Mouse (Mus musculus): Measurements from ENCODE around the gene Itih5. TPM values are rescaled to one million over a fixed set of nuclear protein-coding genes. Genes with fewer than 3 reads are reported as not detected.

The Itih5 gene
- 14.8 and 15.6 TPM in 2 replicates for polyA plus RNA-seq (2014; fragmentation: Nextera tagmentation; extraction: Ambion mirVana)

DNA sequence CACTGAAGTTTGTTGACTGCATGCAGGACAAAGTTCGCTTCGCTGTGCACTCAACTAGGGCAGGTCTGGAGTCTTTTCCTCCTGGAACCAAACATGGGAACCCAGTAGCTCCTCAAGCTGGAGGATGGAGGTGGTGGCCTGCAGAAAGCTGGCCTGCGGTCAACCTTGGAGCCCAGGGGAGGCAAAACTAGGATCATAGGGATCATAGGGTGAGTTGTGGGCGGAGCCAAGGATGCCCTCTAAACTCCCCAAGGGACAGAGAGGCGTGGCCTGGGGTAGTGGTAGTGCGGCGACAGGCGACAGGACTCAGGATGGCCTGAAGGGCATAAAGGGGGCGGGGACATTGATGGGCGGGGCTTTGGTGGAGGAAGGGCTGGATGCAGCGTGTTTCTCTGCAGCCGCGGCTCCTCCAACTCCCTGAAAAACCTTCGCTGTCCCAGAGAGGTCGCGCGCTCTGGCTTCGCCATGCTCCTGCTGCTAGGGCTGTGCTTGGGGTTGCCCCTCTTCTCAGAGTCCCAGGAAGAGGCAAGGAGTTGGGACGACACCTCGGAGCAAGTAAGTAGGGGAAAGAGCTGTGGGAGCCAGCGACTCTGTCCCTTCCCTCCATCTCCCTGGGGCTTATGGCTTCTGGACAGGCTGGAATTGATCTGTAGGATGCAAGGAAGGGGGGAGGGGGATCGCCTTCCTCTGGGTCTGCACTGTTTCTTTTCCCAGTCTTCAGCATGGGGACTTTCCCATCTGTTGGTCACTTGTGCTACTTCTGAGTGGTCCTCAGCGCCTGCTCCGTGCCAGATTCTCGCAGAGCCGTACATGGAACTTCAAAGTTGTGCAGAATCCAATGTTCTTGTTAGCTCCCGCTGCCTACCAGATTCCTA lies at the start of gene Itih5:
Itih5 (plus strand) TSS at position 371 of the 875 bp plus-strand sequence.
- H3K4me3 ChIP-seq (ENCODE audit: low read depth, low read length) = peak within 1 kb of the TSS; percentile 51
- H3K27ac ChIP-seq (ENCODE audit: low read length) = no peak within 1 kb of the TSS
- H3K9me3 ChIP-seq (ENCODE audit: control insufficient read depth, low read depth, low read length) = no peaks in the 10 kb centered on the region
- peak; percentile 90 for ATAC-seq (ENCODE audit: insufficient number of reproducible peaks, insufficient read depth, low FRiP score, low read depth)
- H3K4me2 ChIP-seq (replicated peaks; ENCODE audit: low read depth, low read length) = peak within 1 kb of the TSS; percentile 84
- H3K9ac ChIP-seq (replicated peaks; ENCODE audit: low read depth, low read length) = peak within 1 kb of the TSS; percentile 49; the same call in 1 of the 2 replicates
- H3K4me1 ChIP-seq (ENCODE audit: control insufficient read depth, insufficient read depth, low read length) = peaks cover 4% of the 10 kb centered on the region; the same call in 1 of the 2 replicates
- WGBS = 9% methylated on average over 26 of the region's 27 CpGs
- H3K27me3 ChIP-seq (ENCODE audit: control insufficient read depth, insufficient read depth, low read length) = no peaks in the 10 kb centered on the region
- no peaks in the 10 kb centered on the region for H3K36me3 ChIP-seq (ENCODE audit: control insufficient read depth, insufficient read depth, low read length)

DNA sequence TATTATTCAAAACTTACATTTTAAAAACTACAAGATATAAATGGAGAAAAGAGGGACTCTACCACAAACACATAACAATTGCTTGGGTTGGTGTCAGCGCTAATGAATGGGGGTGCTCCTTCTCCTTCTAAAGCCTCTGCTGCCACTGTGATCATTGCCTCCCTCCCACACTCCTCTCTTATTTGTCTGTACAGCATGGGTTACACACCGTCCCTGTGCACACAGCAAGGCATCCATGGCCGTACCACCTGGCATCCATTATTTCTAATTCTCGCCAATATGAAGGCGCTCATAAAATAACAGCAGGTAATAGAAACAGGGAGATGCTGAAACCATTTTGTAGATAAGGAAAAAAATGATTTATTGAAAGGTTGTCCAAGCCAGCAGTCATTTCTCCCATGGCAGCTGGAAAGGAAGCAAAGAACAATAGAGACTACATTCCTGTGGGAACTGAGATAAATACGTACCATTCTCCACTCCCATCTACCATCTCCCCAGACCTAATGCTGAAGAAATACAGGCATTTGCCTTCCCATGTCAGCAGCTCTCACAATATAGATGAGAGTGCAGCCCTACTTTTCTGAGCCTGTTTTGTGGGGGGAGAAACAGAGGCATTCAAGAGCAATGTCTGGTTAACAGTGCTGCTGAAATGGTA lies 44.7 kb upstream of the Itih5 start:
- Histone ChIP-seq H3K9me3 (ENCODE audit: control insufficient read depth, low read depth, low read length) (no peaks in the 10 kb centered on the region), H3K4me3 (ENCODE audit: low read depth, low read length) (no peak overlapping the region), H3K9ac (replicated peaks; ENCODE audit: low read depth, low read length) (no peak overlapping the region), H3K27ac (ENCODE audit: low read length) (no peak overlapping the region), H3K27me3 (ENCODE audit: control insufficient read depth, insufficient read depth, low read length) (no peaks in the 10 kb centered on the region), H3K4me1 (ENCODE audit: control insufficient read depth, insufficient read depth, low read length) (no peaks in the 10 kb centered on the region), H3K4me2 (replicated peaks; ENCODE audit: low read depth, low read length) (no peak overlapping the region), H3K36me3 (ENCODE audit: control insufficient read depth, insufficient read depth, low read length) (no peaks in the 10 kb centered on the region)
- WGBS = 60% methylated on average over 6 of the region's 6 CpGs
- ATAC-seq (ENCODE audit: insufficient number of reproducible peaks, insufficient read depth, low FRiP score, low read depth) = no peak

DNA sequence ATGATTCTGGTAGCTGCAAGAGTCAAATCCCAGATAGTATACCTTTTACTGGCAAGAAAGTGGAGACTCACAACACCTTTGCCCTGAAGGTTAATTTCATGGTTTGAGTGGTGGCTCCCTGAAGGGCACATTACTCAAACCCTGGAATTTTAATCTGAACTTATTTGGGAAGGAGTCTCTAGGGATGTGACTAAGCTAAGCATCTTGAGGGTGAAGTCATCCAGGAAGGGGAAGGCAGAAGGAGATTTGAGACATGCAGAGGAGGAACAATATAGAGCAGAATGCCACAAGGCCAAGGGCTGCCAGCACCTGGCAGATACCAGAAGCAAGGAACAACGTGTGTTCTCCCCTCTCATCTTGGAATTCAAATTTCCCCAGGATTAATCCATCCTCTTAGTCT lies 34.6 kb upstream of the Itih5 start:
- 52% methylated on average over 1 of the region's 1 CpGs for WGBS

DNA sequence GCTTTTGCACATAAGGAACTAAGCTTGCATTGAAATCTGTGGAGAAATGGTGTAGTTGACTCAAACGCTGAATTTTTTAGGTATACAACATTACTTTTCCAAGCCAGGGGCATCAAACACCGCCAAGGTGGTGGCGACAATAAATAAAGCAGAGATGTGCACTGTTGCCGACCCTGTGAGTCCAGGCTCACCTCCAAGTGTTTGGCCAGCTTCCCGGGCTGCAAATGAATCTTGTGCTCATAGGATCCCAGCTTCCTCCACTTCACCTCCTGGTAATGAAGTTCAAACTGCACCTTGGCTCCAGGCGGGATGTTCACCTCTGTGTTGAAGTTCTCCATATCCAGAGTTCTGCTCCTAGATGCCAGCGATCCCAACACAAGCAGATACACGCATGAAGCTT lies 34.1 kb upstream of the Itih5 start:
- H3K4me1 ChIP-seq (ENCODE audit: control insufficient read depth, insufficient read depth, low read length) = no peaks in the 10 kb centered on the region
- H3K27me3 ChIP-seq (ENCODE audit: control insufficient read depth, insufficient read depth, low read length) = no peaks in the 10 kb centered on the region
- H3K9ac ChIP-seq (replicated peaks; ENCODE audit: low read depth, low read length) = no peak overlapping the region
- H3K36me3 ChIP-seq (ENCODE audit: control insufficient read depth, insufficient read depth, low read length) = no peaks in the 10 kb centered on the region
- H3K27ac ChIP-seq (ENCODE audit: low read length) = no peak overlapping the region
- no peaks in the 10 kb centered on the region for H3K9me3 ChIP-seq (ENCODE audit: control insufficient read depth, low read depth, low read length)
- ATAC-seq (ENCODE audit: insufficient number of reproducible peaks, insufficient read depth, low FRiP score, low read depth) = no peak
- WGBS = 78% methylated on average over 8 of the region's 8 CpGs
- H3K4me3 ChIP-seq (ENCODE audit: low read depth, low read length) = no peak overlapping the region
- H3K4me2 ChIP-seq (replicated peaks; ENCODE audit: low read depth, low read length) = no peak overlapping the region

More for the DNA sequence above, 34.6 kb upstream of the Itih5 start:
- Histone ChIP-seq H3K27me3 (ENCODE audit: control insufficient read depth, insufficient read depth, low read length) (no peaks in the 10 kb centered on the region), H3K27ac (ENCODE audit: low read length) (no peak overlapping the region), H3K4me3 (ENCODE audit: low read depth, low read length) (no peak overlapping the region), H3K9ac (replicated peaks; ENCODE audit: low read depth, low read length) (no peak overlapping the region), H3K9me3 (ENCODE audit: control insufficient read depth, low read depth, low read length) (no peaks in the 10 kb centered on the region), H3K4me1 (ENCODE audit: control insufficient read depth, insufficient read depth, low read length) (no peaks in the 10 kb centered on the region), H3K4me2 (replicated peaks; ENCODE audit: low read depth, low read length) (no peak overlapping the region), H3K36me3 (ENCODE audit: control insufficient read depth, insufficient read depth, low read length) (no peaks in the 10 kb centered on the region)
- ATAC-seq (ENCODE audit: insufficient number of reproducible peaks, insufficient read depth, low FRiP score, low read depth) = no peak

DNA sequence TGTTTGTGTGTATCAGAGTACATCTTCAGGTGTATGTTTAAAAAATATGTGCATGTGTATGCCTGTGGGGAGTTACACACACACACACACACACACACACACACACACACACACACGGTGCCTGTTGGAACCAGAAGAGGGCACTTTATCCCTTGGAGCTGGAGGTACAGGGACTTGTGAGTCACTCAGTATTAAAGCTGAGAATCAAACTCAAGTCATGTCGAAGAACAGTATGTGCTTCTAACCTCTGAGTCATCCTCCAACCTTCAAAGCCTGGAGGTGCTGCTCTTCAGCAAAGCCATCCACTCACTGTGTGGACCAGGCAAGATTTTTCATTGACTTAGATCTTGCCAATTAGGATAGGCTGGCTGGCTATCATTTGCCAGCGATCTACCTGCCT lies 31.5 kb upstream of the Itih5 start:
- Histone ChIP-seq H3K27me3 (ENCODE audit: control insufficient read depth, insufficient read depth, low read length) (no peaks in the 10 kb centered on the region), H3K27ac (ENCODE audit: low read length) (no peak overlapping the region), H3K4me2 (replicated peaks; ENCODE audit: low read depth, low read length) (no peak overlapping the region), H3K36me3 (ENCODE audit: control insufficient read depth, insufficient read depth, low read length) (no peaks in the 10 kb centered on the region), H3K9me3 (ENCODE audit: control insufficient read depth, low read depth, low read length) (no peaks in the 10 kb centered on the region), H3K4me3 (ENCODE audit: low read depth, low read length) (no peak overlapping the region), H3K4me1 (ENCODE audit: control insufficient read depth, insufficient read depth, low read length) (no peaks in the 10 kb centered on the region), H3K9ac (replicated peaks; ENCODE audit: low read depth, low read length) (no peak overlapping the region)
- WGBS = 58% methylated on average over 3 of the region's 3 CpGs
- no peak for ATAC-seq (ENCODE audit: insufficient number of reproducible peaks, insufficient read depth, low FRiP score, low read depth)

DNA sequence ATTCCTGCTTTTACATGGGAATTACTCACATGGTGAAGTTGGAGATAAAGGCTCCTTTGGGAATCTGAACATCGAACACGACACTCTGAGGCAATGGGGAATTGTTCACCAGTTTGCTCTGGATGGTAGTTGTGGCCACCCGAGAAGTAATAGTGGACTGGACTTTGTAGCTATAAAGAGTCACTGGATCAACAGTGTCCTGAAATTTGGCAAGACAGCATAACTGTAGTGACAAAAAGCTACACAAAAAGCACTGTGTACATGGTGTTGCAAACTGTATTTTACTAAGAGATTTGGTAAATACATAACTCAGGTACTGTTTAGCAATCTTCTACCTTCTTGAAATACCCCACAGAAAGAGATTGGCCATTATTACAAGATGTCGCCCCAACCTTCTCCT lies 27.2 kb upstream of the Itih5 start:
- ATAC-seq (ENCODE audit: insufficient number of reproducible peaks, insufficient read depth, low FRiP score, low read depth) = no peak
- no peak overlapping the region for H3K27ac ChIP-seq (ENCODE audit: low read length)
- no peaks in the 10 kb centered on the region for H3K4me1 ChIP-seq (ENCODE audit: control insufficient read depth, insufficient read depth, low read length)
- no peaks in the 10 kb centered on the region for H3K9me3 ChIP-seq (ENCODE audit: control insufficient read depth, low read depth, low read length)
- no peaks in the 10 kb centered on the region for H3K27me3 ChIP-seq (ENCODE audit: control insufficient read depth, insufficient read depth, low read length)
- no peak overlapping the region for H3K4me3 ChIP-seq (ENCODE audit: low read depth, low read length)
- no peak overlapping the region for H3K4me2 ChIP-seq (replicated peaks; ENCODE audit: low read depth, low read length)
- WGBS = 89% methylated on average over 4 of the region's 4 CpGs
- H3K9ac ChIP-seq (replicated peaks; ENCODE audit: low read depth, low read length) = no peak overlapping the region
- no peaks in the 10 kb centered on the region for H3K36me3 ChIP-seq (ENCODE audit: control insufficient read depth, insufficient read depth, low read length)

DNA sequence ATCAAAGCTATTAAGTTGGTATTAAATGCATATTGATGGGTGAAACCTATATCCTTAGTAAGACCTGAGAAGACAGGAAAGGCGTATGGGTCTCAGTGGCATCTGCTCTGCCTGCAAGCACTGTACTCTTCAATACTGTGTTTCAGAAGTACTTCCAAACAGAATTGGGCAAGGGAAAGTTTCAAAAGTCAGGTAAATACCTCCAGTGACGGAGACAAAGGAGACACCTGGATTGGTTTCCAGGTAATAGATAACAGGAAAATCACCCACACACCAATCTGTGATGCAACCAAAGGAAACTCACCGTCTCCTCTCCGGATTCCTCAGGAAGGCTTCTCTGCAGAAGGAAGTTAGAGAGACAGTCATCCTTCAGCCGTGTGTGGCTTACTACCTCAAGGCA lies 25.9 kb upstream of the Itih5 start:
- 86% methylated on average over 5 of the region's 5 CpGs for WGBS
- H3K9me3 ChIP-seq (ENCODE audit: control insufficient read depth, low read depth, low read length) = no peaks in the 10 kb centered on the region
- ATAC-seq (ENCODE audit: insufficient number of reproducible peaks, insufficient read depth, low FRiP score, low read depth) = no peak
- no peak overlapping the region for H3K9ac ChIP-seq (replicated peaks; ENCODE audit: low read depth, low read length)
- H3K4me1 ChIP-seq (ENCODE audit: control insufficient read depth, insufficient read depth, low read length) = no peaks in the 10 kb centered on the region
- H3K4me2 ChIP-seq (replicated peaks; ENCODE audit: low read depth, low read length) = no peak overlapping the region
- H3K27me3 ChIP-seq (ENCODE audit: control insufficient read depth, insufficient read depth, low read length) = no peaks in the 10 kb centered on the region
- no peaks in the 10 kb centered on the region for H3K36me3 ChIP-seq (ENCODE audit: control insufficient read depth, insufficient read depth, low read length)
- H3K27ac ChIP-seq (ENCODE audit: low read length) = no peak overlapping the region
- no peak overlapping the region for H3K4me3 ChIP-seq (ENCODE audit: low read depth, low read length)

DNA sequence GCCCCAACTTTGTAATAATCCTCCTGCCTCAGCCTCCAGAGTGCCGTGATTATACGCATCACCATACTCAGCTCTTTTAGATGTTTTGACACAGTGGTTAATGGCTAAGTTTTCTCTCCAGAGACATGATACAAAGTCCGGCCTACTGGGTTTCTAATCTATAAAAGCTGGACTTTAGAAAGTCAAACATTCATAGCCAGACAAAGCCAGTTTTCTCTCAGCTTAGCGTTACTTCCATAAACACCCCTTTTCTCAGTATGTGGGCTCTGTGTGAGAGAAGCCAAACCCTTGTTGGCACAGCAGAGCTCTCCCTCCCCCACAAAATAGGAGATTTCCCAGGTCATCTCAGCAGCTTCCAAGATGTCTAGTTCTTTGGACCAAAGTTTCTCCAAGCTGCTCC lies 24.8 kb upstream of the Itih5 start:
- ATAC-seq (ENCODE audit: insufficient number of reproducible peaks, insufficient read depth, low FRiP score, low read depth) = no peak
- Histone ChIP-seq H3K27me3 (ENCODE audit: control insufficient read depth, insufficient read depth, low read length) (no peaks in the 10 kb centered on the region), H3K4me1 (ENCODE audit: control insufficient read depth, insufficient read depth, low read length) (no peaks in the 10 kb centered on the region), H3K4me3 (ENCODE audit: low read depth, low read length) (no peak overlapping the region), H3K27ac (ENCODE audit: low read length) (no peak overlapping the region), H3K9ac (replicated peaks; ENCODE audit: low read depth, low read length) (no peak overlapping the region), H3K36me3 (ENCODE audit: control insufficient read depth, insufficient read depth, low read length) (no peaks in the 10 kb centered on the region), H3K9me3 (ENCODE audit: control insufficient read depth, low read depth, low read length) (no peaks in the 10 kb centered on the region), H3K4me2 (replicated peaks; ENCODE audit: low read depth, low read length) (no peak overlapping the region)
- WGBS = 70% methylated on average over 4 of the region's 4 CpGs

All from stomach, embryonic 14.5 days (tissue).